Mouse (Mus musculus) bone marrow macrophage, adult 2 months (primary cell): ENCODE measurements around the gene Ctnnd2.

Source experiments
- CTCF ChIP-seq: IDR thresholded peaks from 2 replicates; pipeline ENCODE4 v1.5.1; 2012; ENCODE audit warnings: low read depth, mild to moderate bottlenecking, low read length, moderate library complexity
- POLR2A ChIP-seq: IDR thresholded peaks from 2 replicates; pipeline ENCODE4 v1.6.1; 2012; ENCODE audit warnings: mild to moderate bottlenecking, low read depth, low read length, borderline replicate concordance

DNA sequence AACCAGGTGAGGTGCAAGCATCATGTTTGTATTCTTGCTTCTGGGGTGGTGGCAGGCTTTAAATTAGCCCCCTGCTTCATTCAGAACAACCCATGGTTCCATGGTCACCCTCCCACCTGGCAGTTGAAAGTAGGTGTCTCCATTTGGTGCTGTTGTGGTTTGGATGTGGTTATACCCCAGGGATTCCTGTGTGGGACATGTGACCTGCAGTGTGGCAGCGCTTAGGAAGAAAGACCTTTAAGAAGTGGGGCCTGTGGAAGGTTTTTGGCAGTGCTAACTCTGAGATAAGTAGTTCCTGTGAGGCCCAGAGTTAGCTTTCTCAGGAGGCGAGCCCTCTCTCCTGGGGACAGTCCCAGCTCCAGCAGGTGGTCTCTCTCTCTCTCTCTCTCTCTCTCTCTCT lies 848.4 kb downstream of the Ctnnd2 start:
- TF ChIP-seq POLR2A (no peak), CTCF (no peak)
